Mouse (Mus musculus): ENCODE measurements around the gene Sox6. TPM values are rescaled to one million over a fixed set of nuclear protein-coding genes. Genes with fewer than 3 reads are reported as not detected.
A peak's percentile ranks its signal among the peaks of the same experiment; 100 is the strongest.

Sox6 gene
- total and polyA plus RNA-seq, 3 experiments: 11.8 to 33.4 (median 26.4) TPM

GRCm38 (mm10) chr7:115549670-115550069, 488.9 kb downstream of the Sox6 start:
- TF ChIP-seq CTCF (IDR thresholded peaks at IDR 0.05) (no peak), EP300 (IDR thresholded peaks at IDR 0.05; ENCODE audit: insufficient read depth, low read depth, low read length) (no peak), POLR2A (IDR thresholded peaks at IDR 0.05; ENCODE audit: insufficient read depth, low read depth, low read length) (no peak)
- peaks cover 5% of the 10 kb centered on the region; the same call in 1 of the 2 replicates for H3K36me3 ChIP-seq (ENCODE audit: control insufficient read depth, insufficient read depth, low read length)
- no peak for DNase-seq
- H3K79me2 ChIP-seq (replicated peaks; ENCODE audit: control insufficient read depth, insufficient read depth, low read length): no peaks in the 10 kb centered on the region
- no peaks in the 10 kb centered on the region for H3K27me3 ChIP-seq (ENCODE audit: control insufficient read depth, insufficient read depth, low read length)
- no peak overlapping the region for H3K9ac ChIP-seq (ENCODE audit: low read depth, low read length)
- intact Hi-C loops (cut with DNase I): no loop called here
- 85% methylated on average over 4 of the region's 4 CpGs for WGBS
- H3K4me1 ChIP-seq (ENCODE audit: control insufficient read depth, insufficient read depth, low read length): peaks cover 2% of the 10 kb centered on the region; the same call in 1 of the 2 replicates
- no peak overlapping the region for H3K4me3 ChIP-seq
- no peak overlapping the region for H3K27ac ChIP-seq

- peak overlapping the region; percentile 44 for H3K27ac ChIP-seq
- intact Hi-C loops (cut with DNase I): no loop called here
- H3K27me3 ChIP-seq (ENCODE audit: control insufficient read depth, insufficient read depth, low read length): no peaks in the 10 kb centered on the region
- no peak for TF ChIP-seq EP300 (IDR thresholded peaks at IDR 0.05; ENCODE audit: insufficient read depth, low read depth, low read length)
- no peak for TF ChIP-seq POLR2A (IDR thresholded peaks at IDR 0.05; ENCODE audit: insufficient read depth, low read depth, low read length)
- no peak for TF ChIP-seq CTCF (IDR thresholded peaks at IDR 0.05)
- H3K9ac ChIP-seq (ENCODE audit: low read depth, low read length): no peak overlapping the region
- DNase-seq: no peak
- H3K36me3 ChIP-seq (ENCODE audit: control insufficient read depth, insufficient read depth, low read length): peaks cover 5% of the 10 kb centered on the region; the same call in 1 of the 2 replicates
- 68% methylated on average over 4 of the region's 4 CpGs for WGBS
- peaks cover 2% of the 10 kb centered on the region; the same call in 1 of the 2 replicates for H3K4me1 ChIP-seq (ENCODE audit: control insufficient read depth, insufficient read depth, low read length)
- no peak overlapping the region for H3K4me3 ChIP-seq
- H3K79me2 ChIP-seq (replicated peaks; ENCODE audit: control insufficient read depth, insufficient read depth, low read length): no peaks in the 10 kb centered on the region
Measured at GRCm38 (mm10) chr7:115545585-115546374, 492.8 kb downstream of the Sox6 start.

- Histone ChIP-seq H3K36me3 (ENCODE audit: control insufficient read depth, insufficient read depth, low read length) (peaks cover 5% of the 10 kb centered on the region; the same call in 1 of the 2 replicates), H3K4me1 (ENCODE audit: control insufficient read depth, insufficient read depth, low read length) (peaks cover 2% of the 10 kb centered on the region; the same call in 1 of the 2 replicates), H3K4me3 (no peak overlapping the region), H3K9ac (ENCODE audit: low read depth, low read length) (no peak overlapping the region), H3K79me2 (replicated peaks; ENCODE audit: control insufficient read depth, insufficient read depth, low read length) (no peaks in the 10 kb centered on the region), H3K27ac (no peak overlapping the region), H3K27me3 (ENCODE audit: control insufficient read depth, insufficient read depth, low read length) (no peaks in the 10 kb centered on the region)
- intact Hi-C loops (cut with DNase I): no loop called here
- DNase-seq: no peak
- 57% methylated on average over 4 of the region's 4 CpGs for WGBS
- TF ChIP-seq CTCF (IDR thresholded peaks at IDR 0.05) (no peak), EP300 (IDR thresholded peaks at IDR 0.05; ENCODE audit: insufficient read depth, low read depth, low read length) (no peak)
Measured at GRCm38 (mm10) chr7:115543596-115543995, 495.0 kb downstream of the Sox6 start.

- H3K79me2 ChIP-seq (replicated peaks; ENCODE audit: control insufficient read depth, insufficient read depth, low read length): no peaks in the 10 kb centered on the region
- WGBS: 51% methylated on average over 2 of the region's 2 CpGs
- H3K4me3 ChIP-seq: no peak overlapping the region
- H3K27ac ChIP-seq: no peak overlapping the region
- TF ChIP-seq CTCF (IDR thresholded peaks at IDR 0.05) (no peak), EP300 (IDR thresholded peaks at IDR 0.05; ENCODE audit: insufficient read depth, low read depth, low read length) (no peak), POLR2A (IDR thresholded peaks at IDR 0.05; ENCODE audit: insufficient read depth, low read depth, low read length) (no peak)
- H3K36me3 ChIP-seq (ENCODE audit: control insufficient read depth, insufficient read depth, low read length): no peaks in the 10 kb centered on the region
- intact Hi-C loops (cut with DNase I): no loop called here
- no peak for DNase-seq
- no peaks in the 10 kb centered on the region for H3K4me1 ChIP-seq (ENCODE audit: control insufficient read depth, insufficient read depth, low read length)
- no peaks in the 10 kb centered on the region for H3K27me3 ChIP-seq (ENCODE audit: control insufficient read depth, insufficient read depth, low read length)
- H3K9ac ChIP-seq (ENCODE audit: low read depth, low read length): no peak overlapping the region
Measured at GRCm38 (mm10) chr7:115540261-115540660, 498.3 kb downstream of the Sox6 start.

GRCm38 (mm10) chr7:115539003-115539402, 499.6 kb downstream of the Sox6 start:
- TF ChIP-seq CTCF (IDR thresholded peaks at IDR 0.05): peak; percentile 21; the same call in 1 of the 2 replicates
- TF ChIP-seq EP300 (IDR thresholded peaks at IDR 0.05; ENCODE audit: insufficient read depth, low read depth, low read length): no peak
- no peak overlapping the region for H3K4me3 ChIP-seq
- no peaks in the 10 kb centered on the region for H3K27me3 ChIP-seq (ENCODE audit: control insufficient read depth, insufficient read depth, low read length)
- no peak for DNase-seq
- intact Hi-C loops (cut with DNase I): no loop called here
- H3K4me1 ChIP-seq (ENCODE audit: control insufficient read depth, insufficient read depth, low read length): no peaks in the 10 kb centered on the region
- H3K27ac ChIP-seq: no peak overlapping the region
- H3K79me2 ChIP-seq (replicated peaks; ENCODE audit: control insufficient read depth, insufficient read depth, low read length): no peaks in the 10 kb centered on the region
- 71% methylated on average over 9 of the region's 9 CpGs for WGBS
- H3K9ac ChIP-seq (ENCODE audit: low read depth, low read length): no peak overlapping the region
- no peaks in the 10 kb centered on the region for H3K36me3 ChIP-seq (ENCODE audit: control insufficient read depth, insufficient read depth, low read length)

GRCm38 (mm10) chr7:115537636-115538035, 501.0 kb downstream of the Sox6 start:
- intact Hi-C loops (cut with DNase I): no loop called here
- H3K4me3 ChIP-seq: no peak overlapping the region
- no peaks in the 10 kb centered on the region for H3K27me3 ChIP-seq (ENCODE audit: control insufficient read depth, insufficient read depth, low read length)
- no peak for DNase-seq
- no peaks in the 10 kb centered on the region; the same call in 1 of the 2 replicates for H3K36me3 ChIP-seq (ENCODE audit: control insufficient read depth, insufficient read depth, low read length)
- no peaks in the 10 kb centered on the region for H3K79me2 ChIP-seq (replicated peaks; ENCODE audit: control insufficient read depth, insufficient read depth, low read length)
- WGBS: 84% methylated on average over 3 of the region's 3 CpGs
- TF ChIP-seq POLR2A (IDR thresholded peaks at IDR 0.05; ENCODE audit: insufficient read depth, low read depth, low read length) (no peak), CTCF (IDR thresholded peaks at IDR 0.05) (no peak), EP300 (IDR thresholded peaks at IDR 0.05; ENCODE audit: insufficient read depth, low read depth, low read length) (no peak)
- no peaks in the 10 kb centered on the region; the same call in 1 of the 2 replicates for H3K4me1 ChIP-seq (ENCODE audit: control insufficient read depth, insufficient read depth, low read length)
- no peak overlapping the region for H3K9ac ChIP-seq (ENCODE audit: low read depth, low read length)
- no peak overlapping the region for H3K27ac ChIP-seq
